Mouse (Mus musculus) hindbrain, embryonic 15.5 days (tissue): Measurements from ENCODE around the gene Tanc2. TPM values are rescaled to one million over a fixed set of nuclear protein-coding genes. Genes with fewer than 3 reads are reported as not detected.

Source experiments
- ATAC-seq: fragments of 200-750 bp; cut with Nextera tagmentation; 2 replicates; pipeline ENCODE4 v1.8.0; 2017; ENCODE audit warnings: low read depth, moderate number of reproducible peaks, moderate TSS enrichment; ENCODE audit not compliant: low FRiP score
- H3K27ac ChIP-seq: fragments of 300-500 bp; sonication (generic); replicated peaks from 2 replicates; pipeline ENCODE4 v1.5.1; 2015; ENCODE audit warnings: mild to moderate bottlenecking, inconsistent platforms
- H3K27me3 ChIP-seq: fragments of 300-500 bp; sonication (generic); 2 replicates; pipeline ENCODE4 v1.6.1; 2015; ENCODE audit warnings: control low read depth, inconsistent platforms
- H3K36me3 ChIP-seq: fragments of 300-500 bp; sonication (generic); 2 replicates; pipeline ENCODE4 v1.6.1; 2015; ENCODE audit warnings: control low read depth, inconsistent platforms
- H3K4me1 ChIP-seq: fragments of 300-500 bp; sonication (generic); replicated peaks from 2 replicates; pipeline ENCODE4 v1.6.1; 2015; ENCODE audit warnings: control low read depth, inconsistent platforms
- H3K4me2 ChIP-seq: fragments of 300-500 bp; sonication (generic); 2 replicates; pipeline ENCODE4 v1.6.1; 2015; ENCODE audit warnings: moderate library complexity, mild to moderate bottlenecking, inconsistent platforms
- H3K4me3 ChIP-seq: fragments of 300-500 bp; sonication (generic); 2 replicates; pipeline ENCODE4 v1.5.1; 2015; ENCODE audit warnings: mild to moderate bottlenecking, inconsistent platforms
- H3K9ac ChIP-seq: fragments of 300-500 bp; sonication (generic); 2 replicates; pipeline ENCODE4 v1.6.1; 2015; ENCODE audit warnings: inconsistent platforms
- H3K9me3 ChIP-seq: fragments of 300-500 bp; sonication (generic); 2 replicates; pipeline ENCODE4 v1.6.1; 2016; ENCODE audit warnings: control low read depth, inconsistent platforms
- WGBS: fragments of 180-500 bp; shearing (Covaris S2); methylation state at CpG from one replicate; pipeline ENCODE4 v1.1.7; 2015; 5-methylcytosine and 5-hydroxymethylcytosine counted together
- microRNA-seq: library from miRNA; unstranded; fragments of <30 nt; microRNA quantifications from one replicate; pipeline ENCODE4, GENCODE M21; 2016
- polyA plus RNA-seq: library from polyadenylated mRNA; unstranded; fragments of >200 nt; fragmentation: Nextera tagmentation; extraction: Ambion mirVana; gene quantifications from 2 replicates; pipeline ENCODE4 v1.2.1, GENCODE M21; 2015

Gene Tanc2
- polyA plus RNA-seq, 1 experiment from 2014 or later = 50.8 TPM

DNA sequence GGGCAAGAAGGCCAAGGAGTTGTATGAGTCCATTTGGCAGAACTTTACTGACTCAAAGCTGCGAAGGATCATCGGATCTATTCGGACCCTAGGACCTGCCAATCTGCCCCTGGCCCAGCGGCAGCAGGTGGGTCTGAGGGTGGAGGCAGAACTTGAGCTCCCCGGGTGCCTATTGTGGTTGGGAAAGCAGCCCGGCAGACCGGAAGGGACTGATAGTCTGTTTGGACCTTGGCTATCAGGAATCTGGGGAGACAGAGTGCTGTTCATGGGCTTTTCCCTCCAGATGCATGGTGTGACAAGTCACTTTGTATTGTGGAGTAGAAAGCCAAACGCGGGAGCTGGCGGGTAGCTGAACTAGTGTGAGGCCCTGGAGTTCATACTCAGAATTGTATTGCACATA is 379.2 kb downstream of the Tanc2 start:
- Histone ChIP-seq H3K27ac (no peak overlapping the region), H3K4me3 (peak overlapping the region; percentile 78), H3K36me3 (no peaks in the 10 kb centered on the region), H3K27me3 (peaks cover 20% of the 10 kb centered on the region), H3K4me1 (peaks cover 22% of the 10 kb centered on the region), H3K9me3 (no peaks in the 10 kb centered on the region), H3K9ac (no peak overlapping the region), H3K4me2 (peak overlapping the region; percentile 99)
- 48% methylated on average over 10 of the region's 10 CpGs for WGBS
- ATAC-seq = no peak

DNA sequence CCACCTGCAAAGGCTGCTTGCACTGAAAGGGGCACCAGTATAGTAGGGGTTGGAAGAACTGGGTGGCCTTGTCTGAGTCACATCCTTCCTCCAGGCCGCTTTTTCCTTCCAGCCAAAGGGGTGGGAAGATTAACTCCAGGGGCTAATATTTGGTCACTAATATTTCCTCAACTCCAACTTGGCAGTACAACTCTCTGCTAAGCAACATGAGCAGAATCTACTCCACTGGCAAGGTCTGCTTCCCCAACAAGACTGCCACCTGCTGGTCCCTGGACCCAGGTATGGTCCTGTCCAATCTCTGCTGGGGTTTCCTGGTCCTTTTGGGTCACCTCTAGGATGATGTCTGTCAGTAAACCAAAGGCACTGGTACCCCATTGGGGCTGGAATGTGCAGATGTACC is 379.7 kb downstream of the Tanc2 start:
- H3K4me2 ChIP-seq = 0 out of 2 replicates have a peak overlapping the region, but pooled peaks have one; percentile 99
- WGBS = 60% methylated on average over 1 of the region's 1 CpGs
- H3K9me3 ChIP-seq = no peaks in the 10 kb centered on the region
- H3K27me3 ChIP-seq = peaks cover 20% of the 10 kb centered on the region
- no peaks in the 10 kb centered on the region for H3K36me3 ChIP-seq
- H3K4me1 ChIP-seq = peaks cover 22% of the 10 kb centered on the region
- no peak for ATAC-seq
- H3K4me3 ChIP-seq = no peak overlapping the region
- H3K27ac ChIP-seq = no peak overlapping the region
- no peak overlapping the region for H3K9ac ChIP-seq

DNA sequence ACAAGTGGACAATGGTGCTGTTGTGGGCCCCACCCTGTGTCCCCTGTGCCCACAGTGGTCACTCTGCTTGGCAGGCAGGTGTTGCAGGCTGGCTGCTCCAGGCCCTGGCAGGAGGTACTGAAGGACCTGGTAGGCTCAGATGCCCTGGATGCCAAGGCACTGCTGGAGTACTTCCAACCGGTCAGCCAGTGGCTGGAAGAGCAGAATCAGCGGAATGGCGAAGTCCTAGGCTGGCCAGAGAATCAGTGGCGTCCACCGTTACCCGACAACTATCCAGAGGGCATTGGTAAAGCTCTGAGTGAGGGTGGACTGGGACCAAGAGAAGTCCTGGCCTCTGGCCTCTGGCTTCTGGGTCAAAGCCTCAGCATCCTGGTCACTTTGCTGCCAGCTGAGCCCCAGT is 384.8 kb downstream of the Tanc2 start:
- WGBS = 82% methylated on average over 6 of the region's 6 CpGs
- peaks cover 6% of the 10 kb centered on the region for H3K27me3 ChIP-seq
- no peak overlapping the region for H3K4me3 ChIP-seq
- H3K9ac ChIP-seq = no peak overlapping the region
- no peak overlapping the region for H3K27ac ChIP-seq
- no peak overlapping the region for H3K4me2 ChIP-seq
- 0 out of 2 replicates have a peak, but pooled peaks have one; percentile 8 for ATAC-seq
- H3K9me3 ChIP-seq = no peaks in the 10 kb centered on the region
- H3K36me3 ChIP-seq = no peaks in the 10 kb centered on the region
- H3K4me1 ChIP-seq = no peaks in the 10 kb centered on the region

DNA sequence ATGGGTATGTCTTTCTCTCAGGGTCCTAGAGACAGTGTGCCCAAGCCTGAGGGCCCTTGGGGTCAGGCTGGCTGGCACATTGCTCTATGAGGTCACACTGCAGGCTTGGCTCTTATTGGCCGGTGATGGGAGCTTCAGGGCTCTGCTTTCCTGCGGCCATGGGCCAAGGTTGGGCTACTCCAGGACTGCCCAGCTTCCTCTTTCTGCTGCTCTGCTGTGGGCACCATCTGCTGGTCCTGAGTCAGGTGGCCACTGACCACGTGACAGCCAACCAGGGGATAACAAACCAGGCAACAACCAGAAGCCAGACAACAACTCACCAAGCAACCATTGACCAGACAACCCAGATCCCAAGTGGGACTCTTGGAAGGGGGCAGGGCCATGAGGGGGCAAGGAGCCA is 385.3 kb downstream of the Tanc2 start:
- no peak for ATAC-seq
- H3K27ac ChIP-seq = no peak overlapping the region
- no peaks in the 10 kb centered on the region for H3K4me1 ChIP-seq
- H3K27me3 ChIP-seq = peaks cover 3% of the 10 kb centered on the region
- no peak overlapping the region for H3K4me3 ChIP-seq
- no peak overlapping the region for H3K9ac ChIP-seq
- WGBS = 82% methylated on average over 3 of the region's 3 CpGs
- H3K9me3 ChIP-seq = no peaks in the 10 kb centered on the region
- no peak overlapping the region for H3K4me2 ChIP-seq
- H3K36me3 ChIP-seq = no peaks in the 10 kb centered on the region

DNA sequence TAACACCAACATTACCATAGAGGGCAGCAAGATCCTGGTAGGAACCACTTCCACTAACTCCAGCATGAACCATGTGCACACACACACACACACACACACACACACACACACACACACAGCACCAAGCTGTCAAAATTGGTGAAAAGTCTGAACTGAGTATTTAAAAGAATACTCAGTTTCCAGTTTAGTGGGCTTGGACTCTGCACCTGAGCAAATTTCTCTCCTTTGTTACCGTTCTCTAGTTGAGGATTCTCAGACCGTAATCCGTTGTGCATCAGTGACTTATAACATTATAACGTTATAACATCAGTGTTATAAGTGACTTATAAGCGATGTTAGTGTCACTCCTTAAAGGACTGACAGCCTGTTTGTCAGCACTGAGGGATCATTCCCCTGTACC is 385.9 kb downstream of the Tanc2 start:
- Histone ChIP-seq H3K9ac (no peak overlapping the region), H3K4me3 (no peak overlapping the region), H3K36me3 (no peaks in the 10 kb centered on the region), H3K9me3 (no peaks in the 10 kb centered on the region), H3K4me2 (no peak overlapping the region), H3K4me1 (no peaks in the 10 kb centered on the region), H3K27ac (no peak overlapping the region), H3K27me3 (no peaks in the 10 kb centered on the region)
- 92% methylated on average over 5 of the region's 5 CpGs for WGBS
- ATAC-seq = no peak

DNA sequence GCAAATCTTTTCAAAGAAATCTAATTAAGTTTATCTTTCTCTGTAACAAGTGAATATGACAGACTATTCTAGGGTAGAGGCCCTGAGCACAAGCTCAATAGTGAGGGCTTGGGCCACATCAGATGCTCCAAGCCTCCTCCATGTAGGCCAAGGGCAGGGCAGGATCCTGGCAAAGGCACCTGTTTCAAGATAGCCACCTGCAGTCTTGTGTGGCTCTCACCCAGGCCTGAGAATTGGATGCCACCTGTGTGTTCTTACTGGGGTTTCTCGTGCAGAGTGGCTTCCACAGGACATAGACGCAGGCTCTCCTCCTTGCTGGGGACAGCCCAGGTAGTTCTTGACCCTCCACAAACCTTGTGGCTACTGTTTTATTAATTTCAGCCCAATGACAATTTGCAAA is 388.4 kb downstream of the Tanc2 start:
- Histone ChIP-seq H3K4me2 (no peak overlapping the region), H3K27me3 (no peaks in the 10 kb centered on the region), H3K4me1 (no peaks in the 10 kb centered on the region), H3K27ac (no peak overlapping the region), H3K36me3 (no peaks in the 10 kb centered on the region), H3K9ac (no peak overlapping the region), H3K4me3 (no peak overlapping the region), H3K9me3 (no peaks in the 10 kb centered on the region)
- WGBS = 89% methylated on average over 2 of the region's 2 CpGs
- no peak for ATAC-seq

DNA sequence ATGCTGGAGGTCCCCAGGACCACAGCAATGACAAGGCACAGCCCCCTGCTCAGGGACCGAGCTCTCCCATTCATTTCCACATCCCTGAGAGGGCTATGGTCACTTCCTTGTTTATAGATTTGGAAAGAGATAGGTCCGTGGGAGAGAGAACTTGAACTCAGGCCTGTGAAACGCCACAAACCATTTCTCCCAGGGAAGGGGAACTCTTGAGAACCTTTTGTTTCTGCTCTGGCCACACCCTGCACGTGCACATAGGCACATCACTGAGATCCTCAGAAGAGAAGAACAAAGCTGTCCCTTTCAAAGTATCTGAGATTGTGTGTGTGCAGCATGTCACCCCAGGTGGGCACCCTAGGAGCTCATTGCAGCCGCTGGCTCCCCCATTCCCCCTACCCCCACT is 388.8 kb downstream of the Tanc2 start:
- no peak overlapping the region for H3K9ac ChIP-seq
- WGBS = 76% methylated on average over 5 of the region's 5 CpGs
- H3K9me3 ChIP-seq = no peaks in the 10 kb centered on the region
- H3K4me2 ChIP-seq = no peak overlapping the region
- no peaks in the 10 kb centered on the region for H3K27me3 ChIP-seq
- ATAC-seq = no peak
- no peaks in the 10 kb centered on the region for H3K36me3 ChIP-seq
- no peak overlapping the region for H3K27ac ChIP-seq
- no peaks in the 10 kb centered on the region for H3K4me1 ChIP-seq
- no peak overlapping the region for H3K4me3 ChIP-seq

Small RNAs within 50 kb of the gene (microRNA-seq; reads per million reads assigned to microRNA genes)
- not detected for gene Gm23990

Other genes starting within 250 kb of the Tanc2 start
- gene March10, start 133.3 kb upstream of the Tanc2 start, polyA plus RNA-seq = 0.32 and 0.46 TPM in 2 replicates